Mouse (Mus musculus) olfactory bulb, adult 2 months (tissue): Measurements from ENCODE around the gene Frmd4a.

ENCODE experiments used
- CTCF ChIP-seq: fragments of 200-500 bp; IDR thresholded peaks from 2 replicates; pipeline ENCODE4 v1.5.1; 2012; ENCODE audit warnings: low read depth, mild to moderate bottlenecking, low read length, moderate library complexity; ENCODE audit not compliant: insufficient read depth
- POLR2A ChIP-seq: fragments of 200-500 bp; IDR thresholded peaks from 2 replicates; pipeline ENCODE4 v1.6.1; 2012; ENCODE audit warnings: mild to moderate bottlenecking, low read depth, low read length, moderate library complexity; ENCODE audit not compliant: insufficient read depth

DNA sequence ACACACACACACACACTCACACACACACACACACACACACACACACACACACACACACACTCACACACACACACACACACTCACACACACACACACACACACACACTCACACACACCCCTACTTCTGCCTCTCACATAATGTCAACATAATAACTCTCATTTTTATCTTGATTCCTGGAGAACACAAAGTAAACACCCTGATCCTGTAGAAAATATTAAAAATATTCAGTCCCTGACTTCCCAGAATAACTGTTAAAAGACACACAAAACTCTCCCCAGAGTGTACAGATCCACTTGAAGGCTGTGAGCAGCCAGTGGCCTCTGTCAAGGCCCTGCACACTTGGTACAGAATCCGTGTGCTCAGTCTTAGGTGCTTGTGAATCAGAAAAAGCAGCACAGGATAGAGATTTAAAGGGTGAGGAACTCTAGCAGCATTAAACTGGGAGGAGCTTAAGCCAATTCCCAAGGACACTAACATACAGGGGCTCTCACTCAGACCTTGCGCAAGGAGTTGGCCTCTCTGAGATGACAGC is 597.6 kb downstream of the Frmd4a start:
- TF ChIP-seq POLR2A (no peak), CTCF (no peak)
